Mouse (Mus musculus): Measurements from ENCODE around the gene A930009A15Rik.

Gene A930009A15Rik

GRCm38 (mm10) chr10:115569712-115570491, at the start of gene A930009A15Rik:
A930009A15Rik (plus strand) TSS chr10:115569986.
- no peak for DNase-seq (ENCODE audit: low spot score in 2 of 2)

DNA sequence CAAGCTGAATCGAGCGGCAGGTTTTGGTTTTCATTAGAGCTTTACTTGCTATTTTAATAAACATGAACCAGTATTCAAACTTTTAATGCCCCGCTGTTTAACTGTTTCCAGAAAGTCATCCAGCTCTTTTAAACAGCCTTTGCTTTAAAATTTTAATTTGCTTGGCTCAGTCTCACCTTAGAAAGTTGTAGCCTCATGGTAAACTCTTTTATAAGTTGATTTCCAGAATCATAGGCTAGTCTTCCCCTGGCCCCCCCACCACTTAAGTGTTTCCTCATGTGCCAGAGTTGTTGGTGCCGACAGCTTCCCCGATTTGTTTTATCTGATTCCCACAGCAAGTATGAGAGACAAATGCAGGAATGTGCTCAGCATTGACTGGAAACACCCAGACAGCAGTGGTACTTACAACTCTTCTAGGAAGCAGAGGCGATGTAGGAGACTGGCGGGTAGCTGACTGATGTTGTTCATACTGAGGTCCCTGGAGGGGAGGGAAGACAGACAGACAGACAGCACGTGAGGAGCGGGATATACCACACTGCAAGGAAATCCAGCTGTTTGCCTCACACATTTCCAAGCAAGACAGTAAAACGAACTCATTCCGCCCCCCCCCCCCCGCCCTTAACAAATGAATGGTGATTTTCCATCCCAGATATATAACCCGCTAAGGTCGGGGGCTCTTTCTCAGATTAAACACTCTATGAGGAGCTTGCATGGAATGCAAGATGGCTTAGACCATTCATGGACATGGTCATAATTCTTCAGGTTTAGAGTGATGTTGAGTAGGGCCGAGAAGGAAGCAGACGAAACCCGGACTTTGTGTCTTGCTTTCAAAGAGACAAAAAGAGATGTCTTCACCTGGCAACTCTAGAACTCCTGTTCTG, 49.3 kb upstream of the A930009A15Rik start:
- no peak for DNase-seq (ENCODE audit: low spot score in 2 of 2)

DNA sequence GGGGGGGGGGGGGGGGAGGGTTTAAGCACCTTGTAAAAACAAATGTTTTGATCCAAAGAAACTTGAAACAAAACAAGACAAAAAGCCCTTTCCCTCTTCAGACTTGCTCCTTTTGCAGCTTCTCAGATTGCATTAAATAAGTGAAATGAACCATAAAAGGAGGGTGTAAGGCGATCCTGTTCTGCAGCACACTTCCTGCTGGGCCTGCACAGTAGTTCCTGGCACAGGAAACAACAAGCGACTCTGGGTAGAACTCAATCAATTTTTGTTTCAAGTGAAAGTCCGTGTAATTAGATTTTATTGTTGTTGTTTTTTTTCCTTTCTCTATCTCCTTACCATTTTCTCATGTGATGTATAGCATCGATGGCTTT, 48.7 kb upstream of the A930009A15Rik start:
- DNase-seq (ENCODE audit: low spot score in 2 of 2): no peak

- DNase-seq (ENCODE audit: low spot score in 2 of 2): no peak
Measured at GRCm38 (mm10) chr10:115528892-115529291, 40.9 kb upstream of the A930009A15Rik start.

GRCm38 (mm10) chr10:115529768-115530167, 40.0 kb upstream of the A930009A15Rik start:
- no peak for DNase-seq (ENCODE audit: low spot score in 2 of 2)

GRCm38 (mm10) chr10:115530746-115531145, 39.0 kb upstream of the A930009A15Rik start:
- no peak for DNase-seq (ENCODE audit: low spot score in 2 of 2)

DNA sequence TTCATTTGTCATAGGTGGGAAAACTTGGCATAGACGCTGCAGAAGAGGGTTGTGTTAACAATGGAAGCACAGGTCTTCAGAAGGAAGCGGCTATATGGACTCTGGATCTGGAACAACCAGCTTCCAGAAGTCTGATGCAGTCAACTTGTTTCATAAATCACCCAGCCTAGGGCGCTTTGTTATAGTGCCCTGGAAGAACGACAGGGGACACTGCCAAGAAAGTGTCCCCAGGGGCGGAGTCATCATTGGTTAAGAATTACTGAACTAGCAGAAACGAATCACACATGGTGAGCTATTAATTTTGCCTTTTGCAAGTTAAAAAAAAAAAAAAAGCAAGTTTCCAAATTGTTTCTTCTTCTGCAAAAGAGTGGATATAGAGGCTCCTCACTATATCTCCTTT, 26.9 kb upstream of the A930009A15Rik start:
- DNase-seq (ENCODE audit: low spot score in 2 of 2): no peak

DNA sequence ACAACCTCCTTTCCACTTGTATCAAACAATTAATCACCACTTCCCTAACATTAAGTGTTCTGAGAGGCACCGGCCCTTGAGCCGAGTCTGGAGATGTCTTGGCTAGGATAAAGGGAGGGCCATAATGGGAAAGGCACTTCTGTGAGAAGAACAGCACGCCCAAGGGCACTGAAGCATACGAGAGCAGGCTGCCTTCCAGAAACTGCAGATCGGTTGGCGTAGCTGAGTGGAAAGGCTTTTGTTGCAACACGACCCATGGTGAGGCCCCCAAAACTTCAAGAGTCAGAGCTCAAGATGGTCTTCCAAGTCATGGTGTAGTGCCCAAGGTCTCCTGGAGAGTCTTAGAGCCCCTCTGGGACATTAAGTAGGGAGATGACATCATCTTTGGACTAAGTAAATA, 19.5 kb upstream of the A930009A15Rik start:
- DNase-seq (ENCODE audit: low spot score in 2 of 2): no peak

DNA sequence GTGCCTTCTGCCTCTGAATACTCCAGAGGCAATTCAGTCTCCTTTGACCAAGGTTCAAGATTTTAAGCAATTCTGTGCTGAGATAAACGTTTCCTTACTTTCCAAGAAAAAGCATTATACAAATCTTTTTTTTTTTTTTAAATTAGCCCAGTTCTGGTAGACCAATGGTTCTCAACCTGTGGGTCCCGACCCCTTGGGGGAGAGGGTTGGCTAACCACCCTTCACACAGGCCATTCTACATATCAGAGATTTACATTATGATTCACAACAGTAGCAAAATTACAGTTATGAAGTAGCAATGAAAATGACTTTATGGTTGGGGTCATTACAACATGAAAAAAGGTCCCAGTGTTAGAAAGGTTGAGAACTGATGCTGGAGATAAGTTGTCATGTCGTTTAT, 18.7 kb upstream of the A930009A15Rik start:
- DNase-seq (ENCODE audit: low spot score in 2 of 2): no peak

- DNase-seq (ENCODE audit: low spot score in 2 of 2): no peak
Measured at GRCm38 (mm10) chr10:115553352-115554113, 16.3 kb upstream of the A930009A15Rik start.

GRCm38 (mm10) chr10:115555191-115555765, 14.5 kb upstream of the A930009A15Rik start:
- no peak for DNase-seq (ENCODE audit: low spot score in 2 of 2)

DNA sequence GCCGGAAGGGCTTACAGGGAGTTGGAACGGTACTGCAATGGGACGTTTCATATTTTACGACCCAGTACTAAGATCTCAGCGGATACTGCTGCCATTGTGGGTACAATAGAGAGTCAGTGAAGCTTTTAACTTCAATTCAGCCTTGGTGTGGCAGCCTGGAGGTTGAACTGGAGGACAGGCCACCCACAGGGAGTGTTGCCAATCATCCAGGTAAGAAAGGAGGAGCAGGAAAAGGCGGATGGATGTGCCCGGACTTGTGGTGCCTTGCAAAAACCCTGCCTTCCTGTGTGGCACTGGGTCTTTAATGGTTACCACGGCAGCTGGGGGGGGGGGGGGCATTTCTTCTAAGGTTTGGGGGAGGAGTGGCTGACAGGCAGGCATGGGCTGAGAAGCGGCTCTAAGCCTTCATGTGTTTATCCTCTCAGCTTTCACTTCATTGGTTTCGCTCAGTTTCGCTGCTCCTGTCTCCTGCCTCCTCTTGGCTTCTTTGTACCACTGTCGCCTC, 13.0 kb upstream of the A930009A15Rik start:
- no peak for DNase-seq (ENCODE audit: low spot score in 2 of 2)

DNA sequence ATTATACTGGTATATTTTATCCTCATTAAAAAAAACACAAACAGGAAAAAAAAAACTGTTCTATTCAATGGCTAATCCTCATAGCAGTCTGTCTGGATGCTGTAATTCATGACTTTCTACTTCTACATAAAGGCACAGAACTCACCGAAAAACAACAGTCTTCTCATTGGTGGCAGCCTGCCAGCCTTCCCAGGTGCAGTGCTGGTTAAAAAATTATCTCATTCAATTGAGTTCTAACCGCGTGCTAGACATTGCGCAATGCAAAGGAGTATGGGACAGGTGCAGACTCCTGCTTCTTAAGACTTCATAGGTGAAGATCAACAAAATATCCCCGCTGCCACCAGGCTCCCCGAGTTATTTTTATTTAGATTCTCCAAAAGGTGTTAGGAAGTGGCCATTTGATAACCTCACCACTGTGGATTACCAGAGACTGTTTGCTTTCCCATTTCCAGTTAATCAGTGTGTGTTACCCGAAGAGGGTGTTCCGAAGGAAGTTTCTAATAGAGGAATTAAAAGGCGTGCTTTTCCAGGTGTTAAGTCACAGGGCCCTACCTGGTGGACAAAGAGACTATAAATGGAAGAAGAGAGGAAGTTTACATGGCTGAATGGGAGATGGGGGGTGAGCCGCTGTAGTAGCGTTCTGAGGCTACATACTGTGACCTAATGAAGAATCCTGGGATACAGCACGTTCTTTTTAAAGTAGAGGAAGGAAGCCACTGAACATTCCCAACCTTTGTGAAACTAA, 8.5 kb upstream of the A930009A15Rik start:
- DNase-seq (ENCODE audit: low spot score in 2 of 2): no peak

DNA sequence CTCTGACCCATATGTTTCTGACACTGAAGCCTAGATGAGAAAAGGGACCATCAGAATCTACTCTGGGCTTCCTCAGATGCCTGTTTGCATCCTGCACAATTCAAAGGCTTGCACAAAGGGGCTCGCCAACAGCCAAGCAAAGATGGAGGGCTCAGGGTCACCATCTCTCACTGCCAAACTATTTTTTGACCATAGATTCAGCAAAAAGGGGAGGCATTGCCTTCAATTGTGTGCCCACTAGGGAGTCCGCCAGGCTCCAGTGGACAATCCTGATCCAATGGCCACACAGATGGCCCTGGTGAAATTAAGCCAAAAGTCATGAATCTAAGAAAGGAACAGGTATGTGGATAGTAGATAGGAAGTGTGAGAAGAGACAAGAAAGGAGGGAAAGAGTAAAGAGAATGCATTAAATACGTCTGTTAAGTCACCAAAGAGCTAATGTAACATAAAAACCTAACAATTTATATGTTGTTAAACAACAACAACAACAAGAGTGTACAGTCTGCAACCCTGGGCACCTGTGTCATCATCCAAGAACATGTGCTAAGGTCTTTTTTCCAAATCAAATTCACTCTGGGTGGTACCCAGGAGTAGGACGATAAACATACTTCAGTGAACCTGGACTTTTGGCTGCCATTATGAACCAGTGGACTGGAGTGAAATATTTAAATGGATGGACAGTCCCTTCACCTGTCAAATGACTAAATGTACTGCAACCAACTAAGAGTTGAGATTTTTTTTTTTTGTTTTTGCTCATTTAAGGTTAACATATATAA, 6.7 kb upstream of the A930009A15Rik start:
- DNase-seq (ENCODE audit: low spot score in 2 of 2): no peak

DNA sequence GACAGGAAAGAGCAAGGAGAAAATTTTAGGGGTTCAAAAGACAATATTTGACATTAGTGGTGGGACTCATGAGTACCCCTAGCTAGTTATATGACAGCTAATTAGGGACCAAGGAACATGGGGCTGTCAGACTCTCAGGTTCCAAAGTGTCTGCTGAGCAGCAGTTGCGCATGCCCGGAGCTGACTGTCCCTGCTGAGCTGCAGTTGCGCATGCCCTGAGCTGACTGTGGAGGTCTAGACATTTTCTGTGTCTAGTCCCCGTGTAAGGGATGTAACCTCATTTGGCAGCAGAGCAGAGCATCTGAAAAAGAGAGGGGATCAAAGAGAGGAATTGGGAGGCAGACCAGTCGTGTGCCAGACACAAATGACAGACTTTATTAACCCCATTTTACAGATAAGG, 5.8 kb upstream of the A930009A15Rik start:
- no peak for DNase-seq (ENCODE audit: low spot score in 2 of 2)

DNA sequence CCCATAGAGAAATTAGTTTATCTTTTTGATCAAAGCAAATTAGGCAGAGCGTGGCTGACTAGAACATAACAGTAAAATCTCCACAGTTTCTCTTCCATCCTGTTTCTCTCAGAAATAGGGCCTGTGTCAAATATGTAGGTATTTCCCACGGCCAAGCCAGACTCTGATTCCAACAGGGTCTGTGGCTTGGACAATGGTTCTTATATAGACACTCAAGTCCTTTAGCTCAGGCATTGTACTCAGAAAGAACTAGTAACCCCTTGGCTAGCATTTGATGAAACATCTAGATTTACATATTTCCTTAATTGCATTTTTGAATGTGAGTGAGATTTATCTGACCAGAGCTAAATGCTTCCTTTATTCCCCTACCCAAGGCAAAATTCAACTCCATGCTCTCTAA, 791 bp downstream of the A930009A15Rik start:
- DNase-seq (ENCODE audit: low spot score in 2 of 2): no peak

DNA sequence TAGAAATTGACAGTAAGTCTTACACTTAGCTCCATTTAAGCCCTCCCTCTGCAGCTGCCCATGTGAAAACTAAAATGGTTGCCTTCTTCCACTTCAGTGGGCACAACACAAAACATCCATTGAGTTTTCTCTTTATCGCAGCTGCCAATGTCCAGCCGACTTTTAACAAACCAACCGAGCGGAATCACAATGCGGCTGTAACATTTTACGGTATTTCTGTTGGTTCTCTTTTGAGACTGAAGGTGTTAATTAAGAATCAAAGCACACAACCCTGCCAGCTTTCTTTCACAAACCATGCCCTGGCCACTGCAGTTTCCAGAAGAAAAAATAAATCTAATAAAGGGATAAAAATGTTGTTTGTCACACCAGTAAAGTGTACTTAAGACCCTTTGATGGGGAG, 1.5 kb downstream of the A930009A15Rik start:
- no peak for DNase-seq (ENCODE audit: low spot score in 2 of 2)

DNA sequence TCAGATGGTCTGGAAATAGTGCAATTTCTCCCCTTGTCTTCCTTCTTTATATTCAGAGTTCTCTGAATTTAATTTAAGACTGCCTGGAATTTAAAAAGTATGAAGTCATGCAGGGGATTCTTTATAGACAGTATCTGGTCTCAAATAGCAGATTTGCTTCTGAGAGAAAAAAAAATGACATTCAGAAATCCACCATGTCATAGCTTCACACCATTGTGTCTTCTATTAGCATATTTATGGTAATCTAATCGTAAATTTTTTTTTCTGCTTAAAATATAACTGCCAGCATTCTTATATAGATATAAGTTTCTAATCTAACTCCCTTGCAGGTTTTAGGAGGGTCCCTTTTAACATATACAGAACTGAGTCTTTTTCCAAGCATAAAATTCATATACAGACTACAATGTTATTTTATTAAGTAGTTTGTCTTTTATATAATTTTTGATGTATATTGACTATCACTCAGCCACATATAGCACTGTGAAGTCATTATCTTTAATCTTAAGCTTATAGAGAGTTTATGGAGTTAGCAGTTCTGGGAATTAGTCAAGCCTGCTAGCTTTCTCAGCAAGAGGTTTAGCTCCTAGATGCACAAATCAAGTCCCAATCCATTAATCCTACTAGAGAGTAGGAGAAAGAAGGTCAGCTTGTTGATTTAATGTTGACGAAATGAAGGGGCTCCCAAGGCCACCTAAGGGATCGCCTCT, 2.1 kb downstream of the A930009A15Rik start:
- no peak for DNase-seq (ENCODE audit: low spot score in 2 of 2)

- DNase-seq (ENCODE audit: low spot score in 2 of 2): no peak
Measured at GRCm38 (mm10) chr10:115579076-115579475, 9.3 kb downstream of the A930009A15Rik start.

Measured in frontal cortex, postnatal 25 days (tissue).